Mouse (Mus musculus) liver, embryonic 16.5 days (tissue): ENCODE results near the gene 2210016L21Rik. TPM values are rescaled to one million over a fixed set of nuclear protein-coding genes. Genes with fewer than 3 reads are reported as not detected.

Source experiments
- ATAC-seq: fragments of 200-750 bp; cut with Nextera tagmentation; 2 replicates; pipeline ENCODE4 v1.8.0; 2017; ENCODE audit warnings: low read depth, mild to moderate bottlenecking, moderate number of reproducible peaks, moderate library complexity
- H3K27ac ChIP-seq: fragments of 300-500 bp; sonication (generic); 2 replicates; pipeline ENCODE4 v1.5.1; 2014; ENCODE audit warnings: mild to moderate bottlenecking, low read length
- H3K27me3 ChIP-seq: fragments of 300-500 bp; sonication (generic); 2 replicates; pipeline ENCODE4 v1.6.1; 2014; ENCODE audit warnings: low read depth, low read length, mixed read lengths; ENCODE audit not compliant: control insufficient read depth, insufficient read depth
- H3K36me3 ChIP-seq: fragments of 300-500 bp; sonication (generic); 2 replicates; pipeline ENCODE4 v1.6.1; 2014; ENCODE audit warnings: mild to moderate bottlenecking; ENCODE audit not compliant: control insufficient read depth, insufficient read depth
- H3K4me1 ChIP-seq: fragments of 300-500 bp; sonication (generic); 2 replicates; pipeline ENCODE4 v1.6.1; 2014; ENCODE audit warnings: low read depth, low read length, mixed read lengths; ENCODE audit not compliant: control insufficient read depth
- H3K4me2 ChIP-seq: fragments of 300-500 bp; sonication (generic); 2 replicates; pipeline ENCODE4 v1.6.1; 2014; ENCODE audit warnings: low read depth, low read length, mixed read lengths
- H3K4me3 ChIP-seq: fragments of 300-500 bp; sonication (generic); 2 replicates; pipeline ENCODE4 v1.5.1; 2014; ENCODE audit warnings: low read depth, mild to moderate bottlenecking, low read length
- H3K9ac ChIP-seq: fragments of 300-500 bp; sonication (generic); 2 replicates; pipeline ENCODE4 v1.6.1; 2014; ENCODE audit warnings: low read depth, low read length
- H3K9me3 ChIP-seq: fragments of 300-500 bp; sonication (generic); replicated peaks from 2 replicates; pipeline ENCODE4 v1.6.1; 2016; ENCODE audit warnings: low read length; ENCODE audit not compliant: control insufficient read depth
- WGBS: fragments of 180-500 bp; shearing (Covaris S2); extraction: QIAGEN DNeasy Blood & Tissue Kit; methylation state at CpG from one replicate; pipeline ENCODE4 v1.1.7; 2014; ENCODE audit not compliant: insufficient replicate concordance; 5-methylcytosine and 5-hydroxymethylcytosine counted together
- polyA plus RNA-seq: library from polyadenylated mRNA; unstranded; fragments of >200 nt; fragmentation: Nextera tagmentation; extraction: Ambion mirVana; gene quantifications from 2 replicates; pipeline ENCODE4 v1.2.1, GENCODE M21; 2015

2210016L21Rik gene
- polyA plus RNA-seq, 1 experiment from 2014 or later = 9.8 TPM

DNA sequence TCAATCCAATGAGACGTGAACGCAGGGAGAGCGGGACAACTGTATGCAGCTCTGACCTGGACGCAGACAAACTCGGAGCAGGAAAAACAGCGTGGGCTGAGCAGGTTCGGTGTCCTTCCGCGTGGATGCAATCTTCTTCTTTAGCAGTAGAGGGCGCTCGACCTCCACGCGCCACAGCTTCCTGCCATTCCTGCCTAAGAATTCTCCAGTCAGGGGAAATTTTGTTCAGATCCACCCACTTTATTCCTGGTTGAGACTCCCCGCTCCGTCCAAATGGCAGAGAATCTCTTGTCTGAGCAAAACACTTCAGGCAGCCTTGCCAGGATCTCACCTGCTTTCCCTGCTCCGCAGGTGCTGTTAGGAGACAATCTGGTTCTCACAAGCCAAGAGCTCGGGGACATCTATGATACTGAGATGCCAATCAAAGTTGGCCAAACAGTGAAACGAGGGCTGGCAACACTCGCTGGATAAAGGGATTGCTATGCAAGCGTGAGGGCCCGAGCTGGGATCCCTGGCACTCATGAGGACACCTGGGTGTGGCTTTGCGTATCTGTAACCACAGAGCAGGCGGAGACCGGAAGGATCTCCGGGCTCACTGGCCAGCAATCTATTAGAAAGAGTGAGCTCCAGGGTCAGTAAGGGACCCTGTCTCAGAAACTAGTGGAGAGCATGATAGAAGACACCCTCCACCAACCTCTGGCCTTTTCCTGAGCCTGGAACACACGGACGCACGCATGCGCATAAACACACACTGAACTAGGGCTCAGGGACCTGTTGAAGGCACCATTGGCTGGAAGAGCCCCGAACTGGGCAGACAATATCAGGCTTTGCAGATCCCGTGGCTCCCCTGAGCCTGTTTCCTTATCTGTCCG, 37.5 kb downstream of the 2210016L21Rik start:
- H3K4me1 ChIP-seq = peaks cover 20% of the 10 kb centered on the region
- 4% methylated on average over 32 of the region's 32 CpGs for WGBS
- no peaks in the 10 kb centered on the region for H3K9me3 ChIP-seq
- no peaks in the 10 kb centered on the region for H3K27me3 ChIP-seq
- H3K9ac ChIP-seq = peak overlapping the region; percentile 64
- H3K4me3 ChIP-seq = peak overlapping the region; percentile 67
- no peaks in the 10 kb centered on the region for H3K36me3 ChIP-seq
- H3K27ac ChIP-seq = peak overlapping the region; percentile 94
- H3K4me2 ChIP-seq = peak overlapping the region; percentile 97
- ATAC-seq = peak; percentile 94

DNA sequence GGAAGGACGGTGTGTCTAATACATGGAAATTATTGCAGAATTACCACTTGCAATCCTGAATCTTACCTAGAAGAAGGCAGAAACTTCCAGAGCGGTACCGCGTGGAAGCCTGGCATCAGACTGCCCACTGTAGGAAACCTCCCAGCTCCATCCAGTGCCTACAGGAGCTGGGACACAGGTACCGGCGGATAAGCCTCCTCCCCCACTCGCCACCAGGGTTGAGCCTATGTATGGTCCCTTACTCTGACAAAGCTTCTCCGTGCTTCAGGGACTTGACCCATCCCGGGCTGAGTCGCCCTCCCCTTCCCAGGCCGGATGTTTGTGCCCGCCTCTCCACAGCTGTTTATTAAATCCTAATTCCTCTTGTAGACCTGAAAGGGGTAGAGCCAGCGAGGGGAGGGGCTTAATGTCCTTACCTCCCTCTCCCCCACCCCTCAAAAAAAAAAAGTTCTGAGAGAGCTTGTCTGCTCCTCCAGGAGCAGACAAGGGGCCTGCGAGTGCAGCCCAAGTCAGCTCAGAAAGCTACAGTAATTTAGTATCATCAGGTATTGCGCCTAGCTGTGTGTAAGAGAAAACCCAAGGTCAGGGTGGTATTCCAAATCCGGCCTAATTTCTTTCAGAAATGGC, 38.3 kb downstream of the 2210016L21Rik start:
- Histone ChIP-seq H3K4me1 (peaks cover 20% of the 10 kb centered on the region), H3K9ac (peak overlapping the region; percentile 64), H3K27me3 (no peaks in the 10 kb centered on the region), H3K4me3 (peak overlapping the region; percentile 67), H3K27ac (peak overlapping the region; percentile 94), H3K4me2 (peak overlapping the region; percentile 97), H3K36me3 (no peaks in the 10 kb centered on the region), H3K9me3 (no peaks in the 10 kb centered on the region)
- 23% methylated on average over 16 of the region's 16 CpGs for WGBS
- peak; percentile 28 for ATAC-seq

DNA sequence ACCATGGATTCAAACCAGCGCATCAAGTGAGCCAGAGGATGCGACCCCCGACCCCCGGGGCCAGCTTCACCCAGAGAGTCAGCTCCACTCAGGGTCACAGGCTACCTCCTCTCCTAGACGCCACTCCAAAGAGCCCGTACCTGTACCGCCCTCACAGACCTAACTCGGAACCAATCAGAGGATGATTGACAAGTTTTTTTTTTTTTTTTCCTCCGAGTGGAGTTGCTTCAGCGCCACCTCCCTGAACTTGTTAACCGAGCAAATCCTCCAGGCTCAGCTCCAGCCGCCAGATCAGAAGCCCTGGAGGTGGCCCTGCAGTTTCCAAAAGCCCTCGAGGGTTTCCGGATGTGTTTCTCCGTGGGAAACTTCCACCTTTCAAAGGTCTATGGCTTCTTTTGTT, 40.0 kb downstream of the 2210016L21Rik start:
- ATAC-seq = no peak
- Histone ChIP-seq H3K4me1 (peaks cover 20% of the 10 kb centered on the region), H3K27me3 (no peaks in the 10 kb centered on the region), H3K4me3 (no peak overlapping the region), H3K9me3 (no peaks in the 10 kb centered on the region), H3K4me2 (no peak overlapping the region), H3K27ac (no peak overlapping the region), H3K36me3 (no peaks in the 10 kb centered on the region), H3K9ac (no peak overlapping the region)
- 55% methylated on average over 15 of the region's 15 CpGs for WGBS

DNA sequence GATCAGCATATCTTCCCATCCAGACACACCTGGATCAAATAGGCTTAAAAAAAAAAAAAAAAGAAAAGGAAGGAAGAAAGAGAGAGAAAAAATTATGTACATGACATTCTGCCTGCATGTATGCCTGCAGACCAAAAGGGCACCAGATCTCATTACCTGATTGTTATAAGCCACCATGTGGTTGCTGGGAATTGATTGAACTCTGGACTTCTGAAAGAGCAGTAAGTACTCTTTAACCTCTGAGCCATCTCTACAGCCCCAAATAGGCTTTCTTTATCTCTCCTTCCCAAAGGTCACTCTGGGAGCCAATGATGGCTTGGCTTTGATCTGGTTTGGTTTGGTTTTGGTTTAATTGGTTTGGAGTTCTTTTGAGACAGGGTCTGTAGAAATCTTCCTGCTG, 43.1 kb downstream of the 2210016L21Rik start:
- Histone ChIP-seq H3K4me1 (peaks cover 6% of the 10 kb centered on the region), H3K4me3 (no peak overlapping the region), H3K27ac (no peak overlapping the region), H3K36me3 (no peaks in the 10 kb centered on the region), H3K9me3 (no peaks in the 10 kb centered on the region), H3K9ac (no peak overlapping the region), H3K4me2 (no peak overlapping the region), H3K27me3 (no peaks in the 10 kb centered on the region)
- no peak; the same call in 1 of the 2 replicates for ATAC-seq

DNA sequence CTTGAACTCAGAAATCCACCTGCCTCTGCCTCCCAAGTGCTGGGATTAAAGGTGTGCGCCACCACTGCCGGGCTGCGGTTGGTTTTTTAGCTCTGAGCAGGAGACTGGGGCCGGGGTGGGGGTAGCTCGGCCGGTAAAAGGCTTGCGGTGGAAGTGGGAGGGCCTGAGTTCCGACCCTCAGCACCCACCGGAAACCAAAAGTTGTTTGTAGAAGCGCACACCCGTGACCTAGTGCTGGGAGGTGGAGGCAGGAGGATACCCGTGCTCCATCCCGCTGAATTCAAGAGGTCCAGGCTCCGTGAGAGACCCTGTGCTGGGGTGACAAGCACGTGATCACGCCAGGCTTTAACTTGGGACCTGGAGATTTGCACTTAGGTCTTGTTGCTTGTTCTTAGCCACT, 54.5 kb downstream of the 2210016L21Rik start:
- no peak for ATAC-seq
- no peak overlapping the region for H3K4me3 ChIP-seq
- H3K36me3 ChIP-seq = no peaks in the 10 kb centered on the region
- H3K9ac ChIP-seq = no peak overlapping the region
- H3K27me3 ChIP-seq = no peaks in the 10 kb centered on the region; the same call in 1 of the 2 replicates
- no peak overlapping the region for H3K27ac ChIP-seq
- H3K4me1 ChIP-seq = no peaks in the 10 kb centered on the region
- no peaks in the 10 kb centered on the region for H3K9me3 ChIP-seq
- 43% methylated on average over 16 of the region's 16 CpGs for WGBS
- H3K4me2 ChIP-seq = no peak overlapping the region

DNA sequence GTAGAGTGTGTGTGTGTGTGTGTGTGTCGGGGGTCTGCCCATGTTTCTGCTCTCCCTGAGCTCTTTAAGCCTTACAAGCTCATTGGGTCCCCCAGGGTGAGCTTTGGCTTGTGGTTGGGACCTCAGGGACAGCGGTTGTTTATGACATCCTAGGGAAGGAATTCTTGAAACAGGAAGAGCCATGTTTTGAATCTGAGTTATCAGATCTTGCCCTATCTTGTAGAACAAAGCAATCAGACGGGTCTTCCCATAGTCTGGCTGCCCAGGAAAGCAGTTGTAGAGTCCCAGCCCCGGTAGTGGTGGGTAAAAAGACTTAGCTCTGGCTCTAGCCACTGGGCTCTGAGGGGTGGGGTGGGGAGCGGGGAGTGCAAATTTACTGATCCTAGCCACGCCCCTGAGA, 55.4 kb downstream of the 2210016L21Rik start:
- no peak overlapping the region for H3K4me3 ChIP-seq
- no peaks in the 10 kb centered on the region; the same call in 1 of the 2 replicates for H3K27me3 ChIP-seq
- H3K27ac ChIP-seq = no peak overlapping the region
- no peak overlapping the region for H3K9ac ChIP-seq
- no peaks in the 10 kb centered on the region for H3K36me3 ChIP-seq
- H3K4me1 ChIP-seq = no peaks in the 10 kb centered on the region
- 22% methylated on average over 6 of the region's 6 CpGs for WGBS
- H3K9me3 ChIP-seq = no peaks in the 10 kb centered on the region
- H3K4me2 ChIP-seq = no peak overlapping the region
- ATAC-seq = no peak

Other genes starting within 250 kb of the 2210016L21Rik start
- gene Tchp, start 234.4 kb upstream of the 2210016L21Rik start, polyA plus RNA-seq = 2.5 and 2.9 TPM in 2 replicates
- gene Ankrd13a, start 167.5 kb upstream of the 2210016L21Rik start, polyA plus RNA-seq = 10.0 and 11.8 TPM in 2 replicates
- 15.4 and 16.1 TPM in 2 replicates for gene Git2, start 166.6 kb upstream of the 2210016L21Rik start, polyA plus RNA-seq
- 19.4 and 22.7 TPM in 2 replicates for gene 1500011B03Rik, start 118.7 kb upstream of the 2210016L21Rik start, polyA plus RNA-seq
- not detected in 2 replicates for gene 4930519G04Rik, start 88.5 kb upstream of the 2210016L21Rik start, polyA plus RNA-seq
- 0.02 TPM in 1 of 2 replicates, not detected in the other for gene Gm9936, start 83.5 kb upstream of the 2210016L21Rik start, polyA plus RNA-seq
- gene Oasl2, start 45.2 kb upstream of the 2210016L21Rik start, polyA plus RNA-seq = 2.2 and 2.6 TPM in 2 replicates
- 0.26 and 0.61 TPM in 2 replicates for gene Oasl1, start 18.9 kb upstream of the 2210016L21Rik start, polyA plus RNA-seq
- 4.1 and 4.7 TPM in 2 replicates for gene Hnf1a, start 28.9 kb downstream of the 2210016L21Rik start, polyA plus RNA-seq
- 3.2 and 3.3 TPM in 2 replicates for gene Sppl3, start 69.0 kb downstream of the 2210016L21Rik start, polyA plus RNA-seq
- 8.1 and 8.5 TPM in 2 replicates for gene Gm10401, start 156.1 kb downstream of the 2210016L21Rik start, polyA plus RNA-seq
- gene Acads, start 177.2 kb downstream of the 2210016L21Rik start, polyA plus RNA-seq = 48.8 and 54.2 TPM in 2 replicates
- gene Unc119b, start 192.8 kb downstream of the 2210016L21Rik start, polyA plus RNA-seq = 7.7 and 8.1 TPM in 2 replicates
- gene Mlec, start 216.0 kb downstream of the 2210016L21Rik start, polyA plus RNA-seq = 16.6 and 19.4 TPM in 2 replicates